Mouse (Mus musculus): ENCODE results near the gene Pla2g4e. TPM values are rescaled to one million over a fixed set of nuclear protein-coding genes. Genes with fewer than 3 reads are reported as not detected.

Pla2g4e gene
- total RNA-seq, 2 experiments from 2014 or later = 0.36 to 0.38 TPM

- DNase-seq (ENCODE audit: low spot score in 2 of 2) = no peak
These were observed 119.7 kb downstream of the Pla2g4e start for GRCm38 (mm10) chr2:120125461-120125860.

GRCm38 (mm10) chr2:120124946-120125345 is 120.2 kb downstream of the Pla2g4e start:
- no peak for DNase-seq (ENCODE audit: low spot score in 2 of 2)

DNA sequence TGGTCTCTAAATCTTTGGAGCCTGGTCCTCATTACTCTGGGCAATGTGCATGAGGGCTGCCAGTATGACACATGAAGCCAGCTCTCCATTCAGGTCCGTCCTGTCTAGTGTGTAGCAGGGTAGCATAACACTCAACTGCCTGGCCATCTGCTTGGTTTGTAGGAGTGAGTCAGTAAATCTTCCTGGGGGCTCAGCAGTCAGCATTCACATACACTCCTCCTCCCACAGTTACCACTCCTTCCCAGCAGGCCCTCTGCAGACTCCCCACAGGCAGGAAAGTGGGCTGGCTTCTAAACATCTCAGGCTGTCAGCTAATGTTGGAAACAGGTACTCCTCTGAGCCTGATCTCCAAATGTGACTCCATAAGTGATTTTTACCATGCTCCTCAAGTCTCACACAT is 121.0 kb downstream of the Pla2g4e start:
- no peak for DNase-seq (ENCODE audit: low spot score in 2 of 2)

GRCm38 (mm10) chr2:120122983-120123382 is 122.2 kb downstream of the Pla2g4e start:
- no peak for DNase-seq (ENCODE audit: low spot score in 2 of 2)

- DNase-seq (ENCODE audit: low spot score in 2 of 2) = no peak
These were observed 127.8 kb downstream of the Pla2g4e start for GRCm38 (mm10) chr2:120117346-120117745.

Other genes starting within 250 kb of the Pla2g4e start
- 1 to 10 TPM; 5.4 to 6.2 TPM for gene Jmjd7, start 217.9 kb downstream of the Pla2g4e start, total RNA-seq (2021)
- 1 to 10 TPM; 1.5 to 1.7 TPM for gene Gm28042, start 217.8 kb downstream of the Pla2g4e start, total RNA-seq (2021)
- gene Pla2g4b, start 211.9 kb downstream of the Pla2g4e start, total RNA-seq (2021) = 1 to 10 TPM; 1.9 to 2.4 TPM
- 10 to 100 TPM; 34.4 to 39.2 TPM for gene Ehd4, start 90.7 kb downstream of the Pla2g4e start, total RNA-seq (2021)
- under 1 TPM in 1 of 2 experiments, not detected in 1; 0.20 TPM for gene Pla2g4d, start 43.9 kb upstream of the Pla2g4e start, total RNA-seq (2021)
- not detected for gene Pla2g4f, start 68.8 kb upstream of the Pla2g4e start, total RNA-seq (2021)
- gene Vps39, start 107.8 kb upstream of the Pla2g4e start, total RNA-seq (2021) = 10 to 100 TPM; 42.9 to 56.6 TPM
- gene Ganc, start 158.6 kb upstream of the Pla2g4e start, total RNA-seq (2021) = 10 to 100 TPM; 42.6 to 44.0 TPM
- 10 to 100 TPM; 37.9 to 49.9 TPM for gene Tmem87a, start 158.8 kb upstream of the Pla2g4e start, total RNA-seq (2021)
- gene Capn3, start 210.7 kb upstream of the Pla2g4e start, total RNA-seq (2021) = under 1 TPM in 1 of 2 experiments, not detected in 1; 0.61 TPM